Mouse (Mus musculus) E14TG2a.4 (cell line): ENCODE measurements around the gene Slc38a3.
A peak's percentile ranks its signal among the peaks of the same experiment; 100 is the strongest.

Experiments used
- H3K27me3 ChIP-seq: 2 replicates; pipeline ENCODE4 v1.6.1; 2014; ENCODE audit warnings: low read length, control low read depth; ENCODE audit not compliant: insufficient read depth
- H3K36me3 ChIP-seq: 2 replicates; pipeline ENCODE4 v1.6.1; 2014; ENCODE audit warnings: low read length, control low read depth; ENCODE audit not compliant: insufficient read depth
- H3K4me1 ChIP-seq: replicated peaks from 2 replicates; pipeline ENCODE4 v1.6.1; 2014; ENCODE audit warnings: low read depth, low read length, control low read depth
- H3K4me3 ChIP-seq: replicated peaks from 2 replicates; pipeline ENCODE4 v1.5.1; 2014; ENCODE audit warnings: mild to moderate bottlenecking, low read length
- H3K9me3 ChIP-seq: 2 replicates; pipeline ENCODE4 v1.6.1; 2014; ENCODE audit warnings: low read length, control low read depth
- CTCF ChIP-seq: conservative IDR thresholded peaks from 2 replicates; pipeline ENCODE4 v1.5.1; 2014; ENCODE audit warnings: low read length
- NANOG ChIP-seq: IDR thresholded peaks from 2 replicates; pipeline ENCODE4 v1.6.1; 2014; ENCODE audit warnings: borderline replicate concordance, low read length, mixed read lengths
- POU5F1 ChIP-seq: IDR thresholded peaks from 2 replicates; pipeline ENCODE4 v1.6.1; 2014; ENCODE audit warnings: low read length, borderline replicate concordance

Gene Slc38a3

GRCm38 (mm10) chr9:107698611-107699190 is 29.4 kb upstream of the Slc38a3 start:
- TF ChIP-seq CTCF (no peak), NANOG (no peak), POU5F1 (no peak)
- peaks cover 30% of the 10 kb centered on the region for H3K27me3 ChIP-seq
- H3K4me3 ChIP-seq = peak overlapping the region; percentile 61
- H3K36me3 ChIP-seq = no peaks in the 10 kb centered on the region
- no peaks in the 10 kb centered on the region for H3K9me3 ChIP-seq
- H3K4me1 ChIP-seq = peaks cover 48% of the 10 kb centered on the region

GRCm38 (mm10) chr9:107697811-107698521 is 28.6 kb upstream of the Slc38a3 start:
- Histone ChIP-seq H3K36me3 (no peaks in the 10 kb centered on the region), H3K27me3 (peaks cover 22% of the 10 kb centered on the region)
- TF ChIP-seq CTCF = no peak
- no peak for TF ChIP-seq NANOG
- TF ChIP-seq POU5F1 = no peak

GRCm38 (mm10) chr9:107696845-107697610 is 27.7 kb upstream of the Slc38a3 start:
- H3K4me1 ChIP-seq = peaks cover 49% of the 10 kb centered on the region
- H3K36me3 ChIP-seq = no peaks in the 10 kb centered on the region
- no peak for TF ChIP-seq CTCF
- TF ChIP-seq NANOG = no peak
- no peak for TF ChIP-seq POU5F1
- H3K4me3 ChIP-seq = no peak overlapping the region
- H3K27me3 ChIP-seq = peaks cover 19% of the 10 kb centered on the region
- H3K9me3 ChIP-seq = no peaks in the 10 kb centered on the region

More at GRCm38 (mm10) chr9:107697811-107698521, 28.6 kb upstream of the Slc38a3 start:
- Histone ChIP-seq H3K4me1 (peaks cover 48% of the 10 kb centered on the region), H3K9me3 (no peaks in the 10 kb centered on the region), H3K4me3 (peak overlapping the region; percentile 61)

GRCm38 (mm10) chr9:107696106-107696479 is 26.8 kb upstream of the Slc38a3 start:
- no peaks in the 10 kb centered on the region for H3K9me3 ChIP-seq
- TF ChIP-seq CTCF = no peak
- TF ChIP-seq POU5F1 = no peak
- no peak for TF ChIP-seq NANOG
- no peaks in the 10 kb centered on the region for H3K36me3 ChIP-seq
- peaks cover 19% of the 10 kb centered on the region for H3K27me3 ChIP-seq
- no peak overlapping the region for H3K4me3 ChIP-seq
- H3K4me1 ChIP-seq = peaks cover 56% of the 10 kb centered on the region

GRCm38 (mm10) chr9:107695441-107696105 is 26.2 kb upstream of the Slc38a3 start:
- peaks cover 58% of the 10 kb centered on the region for H3K4me1 ChIP-seq
- TF ChIP-seq CTCF (no peak), NANOG (no peak), POU5F1 (no peak)
- H3K36me3 ChIP-seq = no peaks in the 10 kb centered on the region
- H3K9me3 ChIP-seq = no peaks in the 10 kb centered on the region
- no peak overlapping the region for H3K4me3 ChIP-seq
- peaks cover 16% of the 10 kb centered on the region for H3K27me3 ChIP-seq

- peaks cover 55% of the 10 kb centered on the region for H3K4me1 ChIP-seq
- no peak overlapping the region for H3K4me3 ChIP-seq
- no peaks in the 10 kb centered on the region for H3K36me3 ChIP-seq
- TF ChIP-seq NANOG (no peak), CTCF (no peak)
- H3K27me3 ChIP-seq = peaks cover 17% of the 10 kb centered on the region
- no peaks in the 10 kb centered on the region for H3K9me3 ChIP-seq
Observed at GRCm38 (mm10) chr9:107694627-107695026, 25.3 kb upstream of the Slc38a3 start.

GRCm38 (mm10) chr9:107693433-107693987 is 24.2 kb upstream of the Slc38a3 start:
- H3K27me3 ChIP-seq = peaks cover 27% of the 10 kb centered on the region
- no peak for TF ChIP-seq CTCF
- TF ChIP-seq NANOG = no peak
- TF ChIP-seq POU5F1 = no peak
- H3K4me1 ChIP-seq = peaks cover 43% of the 10 kb centered on the region
- H3K36me3 ChIP-seq = 0 out of 2 replicates have a peak, but pooled peaks cover 4% of the 10 kb centered on the region
- H3K9me3 ChIP-seq = no peaks in the 10 kb centered on the region
- no peak overlapping the region for H3K4me3 ChIP-seq

- no peak for TF ChIP-seq POU5F1
- no peak for TF ChIP-seq CTCF
- TF ChIP-seq NANOG = no peak
- Histone ChIP-seq H3K36me3 (0 out of 2 replicates have a peak, but pooled peaks cover 4% of the 10 kb centered on the region), H3K9me3 (no peaks in the 10 kb centered on the region), H3K27me3 (peaks cover 33% of the 10 kb centered on the region), H3K4me1 (peaks cover 40% of the 10 kb centered on the region), H3K4me3 (no peak overlapping the region)
Observed at GRCm38 (mm10) chr9:107692785-107693184, 23.5 kb upstream of the Slc38a3 start.
